Mouse (Mus musculus) testis, adult 2 months (tissue): ENCODE results near the gene Cavin1.

Experiments
- CTCF ChIP-seq: fragments of 200-500 bp; IDR thresholded peaks from 2 replicates; pipeline ENCODE4 v1.5.1; 2012; ENCODE audit warnings: low read depth, mild to moderate bottlenecking, inconsistent platforms, low read length, moderate library complexity; ENCODE audit not compliant: control insufficient read depth, insufficient read depth, insufficient replicate concordance
- POLR2A ChIP-seq: fragments of 200-500 bp; IDR thresholded peaks from 2 replicates; pipeline ENCODE4 v1.6.1; 2012; ENCODE audit warnings: low read depth, mild to moderate bottlenecking, inconsistent platforms, low read length, moderate library complexity; ENCODE audit not compliant: control insufficient read depth

GRCm38 (mm10) chr11:100927386-100927785, 43.3 kb downstream of the Cavin1 start:
- TF ChIP-seq POLR2A (no peak), CTCF (no peak)
